Mouse (Mus musculus) limb, embryonic 11.5 days (tissue): Measurements from ENCODE around the gene Anapc7. TPM values are rescaled to one million over a fixed set of nuclear protein-coding genes. Genes with fewer than 3 reads are reported as not detected.

Experiments
- ATAC-seq: fragments of 200-750 bp; cut with Nextera tagmentation; 2 replicates; pipeline ENCODE4 v1.8.0; 2017; ENCODE audit warnings: low read depth; ENCODE audit not compliant: insufficient number of reproducible peaks, low FRiP score, low TSS enrichment
- DNase-seq: peaks from one replicate; pipeline ENCODE4 v3.0.0-alpha.2; 2015; ENCODE audit warnings: low spot score
- H3K27ac ChIP-seq: fragments of 300-500 bp; sonication (generic); replicated peaks from 2 replicates; pipeline ENCODE4 v1.5.1; 2014; ENCODE audit warnings: low read depth, mild to moderate bottlenecking, low read length
- H3K27me3 ChIP-seq: fragments of 300-500 bp; sonication (generic); 2 replicates; pipeline ENCODE4 v1.6.1; 2014; ENCODE audit warnings: mild to moderate bottlenecking, low read length, mixed read lengths; ENCODE audit not compliant: control insufficient read depth, insufficient read depth
- H3K36me3 ChIP-seq: fragments of 300-500 bp; sonication (generic); 2 replicates; pipeline ENCODE4 v1.6.1; 2014; ENCODE audit warnings: mild to moderate bottlenecking, low read length, moderate library complexity, mixed read lengths; ENCODE audit not compliant: control insufficient read depth, insufficient read depth
- H3K4me1 ChIP-seq: fragments of 300-500 bp; sonication (generic); 2 replicates; pipeline ENCODE4 v1.6.1; 2014; ENCODE audit warnings: low read length, mixed read lengths; ENCODE audit not compliant: control insufficient read depth, insufficient read depth
- H3K4me2 ChIP-seq: fragments of 300-500 bp; sonication (generic); 2 replicates; pipeline ENCODE4 v1.6.1; 2014; ENCODE audit warnings: low read depth, mild to moderate bottlenecking, moderate library complexity; ENCODE audit not compliant: severe bottlenecking
- H3K4me3 ChIP-seq: fragments of 300-500 bp; sonication (generic); 2 replicates; pipeline ENCODE4 v1.5.1; 2014; ENCODE audit warnings: low read depth, low read length
- H3K9ac ChIP-seq: fragments of 300-500 bp; sonication (generic); 2 replicates; pipeline ENCODE4 v1.6.1; 2014; ENCODE audit warnings: mild to moderate bottlenecking, low read length
- H3K9me3 ChIP-seq: fragments of 300-500 bp; sonication (generic); 2 replicates; pipeline ENCODE4 v1.6.1; 2016; ENCODE audit warnings: low read length; ENCODE audit not compliant: control insufficient read depth
- WGBS: fragments of 180-500 bp; shearing (Covaris S2); extraction: QIAGEN DNeasy Blood & Tissue Kit; methylation state at CpG from one replicate; pipeline ENCODE4 v1.1.7; 2014; 5-methylcytosine and 5-hydroxymethylcytosine counted together
- polyA plus RNA-seq: library from polyadenylated mRNA; unstranded; fragments of >200 nt; fragmentation: Nextera tagmentation; extraction: Ambion mirVana; gene quantifications from 2 replicates; pipeline ENCODE4 v1.2.1, GENCODE M21; 2014

Gene Anapc7
- 33.9 and 39.2 TPM in 2 replicates for polyA plus RNA-seq

DNA sequence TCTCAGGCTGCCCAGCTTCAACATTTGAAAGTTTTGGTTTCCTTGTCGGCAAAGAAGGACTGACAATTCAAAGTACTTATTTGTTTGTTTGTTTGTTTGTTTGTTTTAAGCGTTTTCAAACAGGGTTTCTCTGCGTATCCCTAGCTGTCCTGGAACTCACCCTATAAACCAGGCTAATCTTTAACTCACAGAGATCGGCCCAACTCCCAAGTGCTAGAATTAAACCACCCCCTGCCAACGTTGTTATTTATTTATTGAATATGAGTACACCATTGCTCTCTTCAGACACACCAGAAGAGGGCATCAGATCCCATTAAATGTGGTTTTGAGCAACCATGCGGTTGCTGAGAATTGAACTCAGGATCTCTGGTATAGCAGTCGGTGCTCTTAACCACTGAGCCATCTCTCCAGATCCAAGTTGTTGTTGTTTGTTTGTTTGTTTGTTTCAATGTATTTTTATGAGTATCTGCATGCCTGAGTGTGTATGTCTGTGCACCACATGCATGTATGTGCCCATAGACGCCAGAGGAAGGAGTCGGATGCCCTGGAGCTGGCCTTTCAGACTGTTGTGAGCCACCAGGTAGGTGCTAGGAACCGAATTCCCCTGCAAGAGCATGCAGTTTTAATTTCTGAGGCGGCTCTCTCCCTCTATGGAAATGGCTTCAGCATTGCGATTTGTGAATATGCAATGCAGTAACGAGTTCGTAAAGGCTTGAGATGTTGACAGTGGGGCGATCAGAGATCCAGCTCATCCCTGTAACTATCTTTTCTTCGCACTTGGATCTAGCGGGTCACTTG lies at the start of gene Anapc7:
Gene Anapc7 (plus strand): TSS at position 423 of the 798 bp plus-strand sequence.
- H3K4me1 ChIP-seq = no peaks in the 10 kb centered on the region; the same call in 1 of the 2 replicates
- H3K27ac ChIP-seq = peak within 1 kb of the TSS; percentile 64; the same call in 1 of the 2 replicates
- H3K4me3 ChIP-seq = peak within 1 kb of the TSS; percentile 93
- WGBS = 25% methylated on average over 17 of the region's 17 CpGs
- DNase-seq (no peak), ATAC-seq (no peak)
- H3K9ac ChIP-seq = peak within 1 kb of the TSS; percentile 89
- no peaks in the 10 kb centered on the region for H3K36me3 ChIP-seq
- H3K9me3 ChIP-seq = no peaks in the 10 kb centered on the region
- H3K27me3 ChIP-seq = no peaks in the 10 kb centered on the region
- H3K4me2 ChIP-seq = peak within 1 kb of the TSS; percentile 93

DNA sequence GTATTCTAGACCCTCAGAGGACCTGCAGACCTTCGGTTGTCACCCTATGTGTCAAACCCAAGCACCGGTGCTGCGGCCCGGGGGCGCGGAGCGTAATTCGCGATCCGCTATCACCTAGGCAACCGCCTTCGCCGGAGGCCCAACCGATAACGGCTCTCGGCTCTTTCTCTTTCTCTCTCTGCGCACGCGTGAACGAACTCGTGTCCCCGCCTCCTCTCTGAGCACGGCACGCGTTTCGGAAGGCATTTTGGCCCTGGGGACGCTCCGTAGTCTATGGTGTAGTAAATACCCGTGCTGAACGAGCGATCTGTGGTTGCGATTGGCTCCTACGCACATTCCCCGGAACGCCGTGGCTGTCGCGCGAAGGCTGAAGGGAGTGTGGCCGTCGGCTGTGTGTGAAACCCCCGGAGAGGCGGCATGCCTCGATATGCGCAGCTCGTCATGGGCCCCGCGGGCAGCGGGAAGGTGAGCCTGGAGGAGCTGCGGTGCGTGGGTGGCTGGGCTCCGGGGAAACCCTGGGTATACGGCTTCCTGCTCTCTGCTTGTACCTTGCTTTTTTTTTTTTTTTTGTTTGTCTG lies 49.2 kb upstream of the Anapc7 start, which contains the start of gene Fam216a:
Gene Fam216a (minus strand): TSS at position 173 of the 578 bp plus-strand sequence.
- Histone ChIP-seq H3K27me3 (no peaks in the 10 kb centered on the region), H3K36me3 (peaks cover 10% of the 10 kb centered on the region; the same call in 1 of the 2 replicates), H3K9ac (peak within 1 kb of the TSS; percentile 69), H3K4me2 (peak within 1 kb of the TSS; percentile 65), H3K9me3 (no peaks in the 10 kb centered on the region), H3K4me1 (no peaks in the 10 kb centered on the region), H3K27ac (peak within 1 kb of the TSS; percentile 94), H3K4me3 (peak within 1 kb of the TSS; percentile 64)
- peak; percentile 91 for ATAC-seq
- WGBS = under 1% methylated on average over 53 of the region's 53 CpGs
- peak; percentile 100 for DNase-seq

DNA sequence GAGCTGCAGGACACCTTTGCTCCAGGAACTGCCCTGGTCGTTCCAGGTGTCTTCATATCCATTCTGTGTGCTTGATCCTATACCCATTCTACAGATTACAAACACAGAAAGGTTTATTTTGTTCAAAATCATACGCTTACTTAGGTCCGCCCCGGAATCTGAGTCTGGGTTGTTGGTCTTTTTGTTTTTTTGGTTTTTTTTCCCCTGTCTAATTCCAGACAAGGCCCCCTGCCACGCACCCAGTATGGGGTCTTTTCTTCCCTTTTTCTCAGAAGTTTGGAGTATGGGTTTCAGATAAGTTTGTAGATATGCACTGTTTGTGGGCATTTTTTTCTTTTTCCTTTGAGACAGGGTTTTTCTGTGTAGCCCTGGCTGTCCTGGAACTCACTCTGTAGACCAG lies 48.6 kb upstream of the Anapc7 start:
- H3K9me3 ChIP-seq = no peaks in the 10 kb centered on the region
- ATAC-seq = no peak
- no peaks in the 10 kb centered on the region for H3K4me1 ChIP-seq
- 8% methylated on average over 5 of the region's 5 CpGs for WGBS
- H3K9ac ChIP-seq = peak overlapping the region; percentile 58
- H3K36me3 ChIP-seq = peaks cover 7% of the 10 kb centered on the region; the same call in 1 of the 2 replicates
- no peaks in the 10 kb centered on the region for H3K27me3 ChIP-seq
- H3K4me2 ChIP-seq = peak overlapping the region; percentile 30
- H3K27ac ChIP-seq = no peak overlapping the region
- H3K4me3 ChIP-seq = peak overlapping the region; percentile 64
- DNase-seq = no peak

DNA sequence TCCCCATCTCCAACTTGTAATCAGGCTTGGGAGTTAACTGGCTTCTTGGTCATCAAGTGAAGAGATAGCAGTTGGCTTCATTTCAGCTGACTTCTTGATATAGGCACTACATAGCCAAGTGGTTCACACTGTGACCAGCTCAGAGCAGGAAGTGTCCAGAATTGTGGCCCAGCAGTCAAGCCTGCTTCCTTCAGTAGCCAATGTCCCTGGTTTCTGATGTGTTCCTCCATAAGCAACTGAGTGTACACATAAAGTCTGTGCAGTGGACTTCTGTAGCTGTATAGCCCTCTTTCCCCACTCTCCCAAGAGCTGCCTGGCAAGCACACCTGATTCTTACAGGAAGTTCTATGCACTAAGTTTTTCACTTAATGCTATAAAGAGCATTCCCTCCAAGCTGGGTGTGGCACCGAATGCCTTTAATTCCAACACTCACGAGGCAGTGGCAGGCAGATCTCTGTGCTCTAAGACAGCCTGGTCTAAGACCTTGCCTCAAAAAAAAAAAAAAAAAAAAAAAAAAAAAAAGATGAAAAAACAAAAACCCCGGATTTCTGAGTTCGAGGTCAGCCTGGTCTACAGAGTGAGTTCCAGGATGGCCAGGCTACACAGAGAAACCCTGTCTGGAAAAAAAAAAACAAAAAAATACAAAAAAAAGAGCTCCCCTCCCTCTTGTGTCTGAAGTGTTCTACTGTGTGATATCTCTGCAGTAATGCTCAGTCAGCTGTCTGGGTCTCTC lies 44.2 kb upstream of the Anapc7 start:
- Histone ChIP-seq H3K9ac (no peak overlapping the region), H3K4me3 (no peak overlapping the region), H3K4me2 (no peak overlapping the region), H3K9me3 (no peaks in the 10 kb centered on the region), H3K36me3 (peaks cover 25% of the 10 kb centered on the region), H3K27me3 (no peaks in the 10 kb centered on the region), H3K27ac (no peak overlapping the region), H3K4me1 (no peaks in the 10 kb centered on the region)
- ATAC-seq (no peak), DNase-seq (no peak)
- WGBS = 96% methylated on average over 4 of the region's 4 CpGs

DNA sequence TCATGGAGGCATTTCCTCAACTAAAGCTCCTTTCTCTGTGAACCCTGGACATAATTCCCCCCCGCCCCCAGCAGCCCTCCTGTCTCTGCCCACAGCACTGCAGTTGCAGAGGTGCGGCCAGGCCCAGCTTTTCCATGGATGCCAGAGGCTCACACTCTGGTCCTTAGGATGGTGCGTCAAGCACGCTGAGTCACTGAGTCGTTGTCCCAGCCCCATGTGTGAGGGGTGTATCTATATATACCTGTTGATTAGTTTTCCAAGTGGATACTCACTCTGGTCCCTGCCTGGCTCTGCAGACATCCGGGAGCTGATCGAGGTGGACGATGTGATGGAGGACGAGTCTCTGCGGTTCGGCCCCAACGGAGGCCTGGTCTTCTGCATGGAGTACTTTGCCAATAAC lies 43.3 kb upstream of the Anapc7 start:
- Histone ChIP-seq H3K27me3 (no peaks in the 10 kb centered on the region), H3K36me3 (peaks cover 28% of the 10 kb centered on the region), H3K4me1 (no peaks in the 10 kb centered on the region), H3K4me2 (no peak overlapping the region), H3K27ac (no peak overlapping the region), H3K9me3 (no peaks in the 10 kb centered on the region), H3K4me3 (no peak overlapping the region), H3K9ac (no peak overlapping the region)
- 94% methylated on average over 12 of the region's 12 CpGs for WGBS
- no peak for ATAC-seq
- no peak for DNase-seq

DNA sequence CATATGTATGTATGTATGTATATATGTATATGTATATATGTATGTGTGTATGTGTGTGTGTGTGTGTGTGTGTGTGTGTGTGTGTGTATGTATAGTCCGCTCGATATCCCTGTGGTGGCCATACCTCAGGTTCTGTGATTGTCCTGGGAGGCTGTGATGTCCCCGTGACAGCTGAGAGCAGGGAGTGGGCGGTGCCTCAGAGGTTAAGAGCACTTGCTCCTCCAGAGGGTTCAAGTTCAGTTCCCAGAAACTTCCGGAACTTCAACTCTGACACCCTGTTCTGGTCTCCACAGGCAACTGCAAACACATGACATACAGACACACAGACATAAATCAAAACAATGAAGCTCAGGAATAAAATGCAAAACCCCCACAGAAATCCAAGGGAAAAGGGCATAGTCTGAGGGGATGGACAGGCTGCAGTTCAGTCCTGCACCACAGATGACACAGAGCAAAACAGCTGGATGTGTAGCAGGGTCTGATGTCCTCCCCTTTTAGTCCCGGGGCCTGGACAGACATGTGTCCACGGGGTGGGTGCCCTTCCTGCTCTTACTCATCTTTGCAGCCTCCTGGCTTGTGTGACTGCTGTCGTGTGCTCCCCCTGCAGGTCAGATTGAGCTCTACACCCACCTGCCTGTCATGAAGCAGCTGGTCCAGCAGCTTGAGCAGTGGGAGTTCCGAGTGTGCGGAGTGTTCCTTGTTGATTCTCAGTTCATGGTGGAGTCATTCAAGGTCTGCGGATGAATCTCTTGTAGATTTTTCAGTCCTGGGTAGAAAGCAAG lies 41.9 kb upstream of the Anapc7 start:
- Histone ChIP-seq H3K4me1 (no peaks in the 10 kb centered on the region), H3K9me3 (no peaks in the 10 kb centered on the region), H3K36me3 (peaks cover 28% of the 10 kb centered on the region), H3K27me3 (no peaks in the 10 kb centered on the region), H3K27ac (no peak overlapping the region), H3K4me2 (no peak overlapping the region), H3K9ac (no peak overlapping the region), H3K4me3 (no peak overlapping the region)
- ATAC-seq (no peak), DNase-seq (peak; percentile 80)
- WGBS = 65% methylated on average over 11 of the region's 11 CpGs

DNA sequence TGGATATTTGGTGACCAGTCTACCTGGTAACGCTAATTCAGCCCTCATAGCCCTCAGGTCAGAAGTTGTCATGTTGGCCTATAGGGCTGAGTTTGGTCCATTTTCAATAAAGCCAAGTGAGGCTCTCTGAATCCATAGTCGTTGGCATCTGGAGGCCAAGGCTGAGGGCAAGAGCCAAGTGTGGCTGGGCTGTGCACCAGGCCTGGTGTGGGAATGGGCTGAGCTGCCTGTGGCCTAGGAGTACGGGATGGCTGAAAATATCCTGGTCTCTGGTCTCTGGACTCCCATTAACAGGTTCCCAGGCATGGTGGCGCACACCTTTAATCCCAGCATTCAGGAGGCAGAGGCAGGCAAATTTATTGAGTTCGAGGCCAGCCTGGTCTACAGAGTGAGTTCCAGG lies 31.5 kb upstream of the Anapc7 start:
- 89% methylated on average over 5 of the region's 5 CpGs for WGBS
- Histone ChIP-seq H3K4me2 (no peak overlapping the region), H3K4me1 (peaks cover 4% of the 10 kb centered on the region), H3K9me3 (no peaks in the 10 kb centered on the region), H3K9ac (no peak overlapping the region), H3K27ac (no peak overlapping the region), H3K4me3 (no peak overlapping the region), H3K27me3 (no peaks in the 10 kb centered on the region), H3K36me3 (no peaks in the 10 kb centered on the region)
- DNase-seq (no peak), ATAC-seq (no peak)

DNA sequence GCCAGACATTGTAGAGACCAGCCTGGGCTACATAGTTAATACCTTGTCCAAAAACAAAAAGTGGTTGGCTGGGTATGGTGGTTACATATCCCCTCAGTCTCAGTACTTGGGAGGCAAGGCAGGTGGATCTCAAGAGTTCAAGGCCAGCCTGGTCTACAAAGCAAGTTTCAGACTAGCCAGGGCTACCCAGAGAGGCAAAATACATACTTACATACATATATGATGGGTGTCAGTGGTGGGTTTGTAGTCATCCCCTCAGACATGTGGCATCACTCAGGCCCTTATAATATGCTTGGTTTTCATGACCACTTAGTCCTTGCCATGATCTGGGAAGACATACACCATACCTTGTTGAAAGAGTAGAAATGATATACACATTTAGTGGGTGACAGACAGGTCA lies 30.8 kb upstream of the Anapc7 start:
- ATAC-seq (no peak), DNase-seq (no peak)
- no peak overlapping the region for H3K4me2 ChIP-seq
- no peak overlapping the region for H3K27ac ChIP-seq
- H3K9ac ChIP-seq = no peak overlapping the region
- peaks cover 4% of the 10 kb centered on the region for H3K4me1 ChIP-seq
- H3K36me3 ChIP-seq = no peaks in the 10 kb centered on the region
- H3K9me3 ChIP-seq = no peaks in the 10 kb centered on the region
- H3K27me3 ChIP-seq = no peaks in the 10 kb centered on the region
- H3K4me3 ChIP-seq = no peak overlapping the region
